Mouse (Mus musculus) megakaryocyte, adult 5-6 weeks (primary cell): Measurements from ENCODE around the gene Gm20388. TPM values are rescaled to one million over a fixed set of nuclear protein-coding genes. Genes with fewer than 3 reads are reported as not detected.
"Not testable (repeated sequence)": the region's sequence is repeated elsewhere in the genome, so short reads cannot be mapped to it uniquely, and the experiment has no call there.

Experiments
- ATAC-seq: 2 replicates; pipeline ENCODE4 v1.8.0; 2016; ENCODE audit warnings: mild to moderate bottlenecking, inconsistent platforms; ENCODE audit not compliant: poor library complexity, severe bottlenecking
- total RNA-seq, 2 experiments: library from RNA; stranded (forward) in 1 of 2; stranded (reverse) in 1 of 2; fragments of 153-499, 151-499 nt in 1 of 2; fragments of 221-1000, 200-1000 nt in 1 of 2; gene quantifications; 2 replicates each; pipeline versions ENCODE4 v1.2.3 to v1.2.4; 2015 to 2017

The Gm20388 gene
- total RNA-seq, 2 experiments from 2014 or later: 7.6 to 15.5 TPM

DNA sequence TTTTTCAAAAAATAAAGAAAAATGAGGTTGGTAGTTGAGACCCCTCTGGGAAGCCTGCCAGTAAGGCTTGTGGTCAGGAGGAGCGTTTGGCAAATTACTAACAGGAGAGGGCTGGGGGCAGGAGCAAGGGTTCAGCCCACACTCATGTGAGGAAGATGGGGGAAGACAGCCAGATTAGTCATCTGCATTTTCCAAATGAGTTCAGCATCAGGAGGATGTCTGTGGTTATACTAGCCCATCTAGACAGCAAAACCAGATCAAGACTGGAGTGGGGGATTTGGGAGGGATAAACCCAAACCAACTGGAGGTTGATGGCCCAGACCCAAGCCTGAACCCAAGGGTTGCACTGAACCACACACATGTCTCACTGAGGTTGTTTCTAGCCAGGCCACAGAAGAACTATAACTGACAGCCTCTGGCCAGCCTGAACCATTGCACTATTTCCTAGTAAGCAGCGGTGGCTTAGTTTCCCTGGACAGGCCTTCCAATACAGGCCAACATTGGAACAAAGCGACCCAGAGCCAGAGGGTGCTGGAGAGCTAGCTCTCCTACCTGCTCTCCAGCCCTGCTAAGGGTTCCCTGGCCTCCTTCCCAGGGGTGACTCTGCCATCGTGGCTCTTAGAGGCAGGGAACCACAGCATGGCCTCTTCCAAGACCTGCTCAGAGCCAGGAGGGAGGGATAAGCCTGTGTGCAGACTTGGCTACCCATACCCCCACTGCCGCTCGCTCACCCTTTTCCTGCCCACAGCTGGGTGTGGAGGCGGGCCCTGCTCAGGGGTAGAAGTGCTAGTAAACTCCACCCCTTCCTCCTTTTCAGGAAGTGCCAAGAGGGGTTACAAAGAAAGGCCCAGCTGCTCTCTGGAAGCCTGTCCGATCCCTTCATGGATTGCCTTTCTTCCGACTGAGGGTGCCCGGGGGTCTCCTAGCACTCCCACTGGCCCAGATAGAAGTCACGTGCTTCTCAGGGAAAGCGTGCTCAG is 2645.7 kb downstream of the Gm20388 start:
- ATAC-seq: peak; percentile 81

DNA sequence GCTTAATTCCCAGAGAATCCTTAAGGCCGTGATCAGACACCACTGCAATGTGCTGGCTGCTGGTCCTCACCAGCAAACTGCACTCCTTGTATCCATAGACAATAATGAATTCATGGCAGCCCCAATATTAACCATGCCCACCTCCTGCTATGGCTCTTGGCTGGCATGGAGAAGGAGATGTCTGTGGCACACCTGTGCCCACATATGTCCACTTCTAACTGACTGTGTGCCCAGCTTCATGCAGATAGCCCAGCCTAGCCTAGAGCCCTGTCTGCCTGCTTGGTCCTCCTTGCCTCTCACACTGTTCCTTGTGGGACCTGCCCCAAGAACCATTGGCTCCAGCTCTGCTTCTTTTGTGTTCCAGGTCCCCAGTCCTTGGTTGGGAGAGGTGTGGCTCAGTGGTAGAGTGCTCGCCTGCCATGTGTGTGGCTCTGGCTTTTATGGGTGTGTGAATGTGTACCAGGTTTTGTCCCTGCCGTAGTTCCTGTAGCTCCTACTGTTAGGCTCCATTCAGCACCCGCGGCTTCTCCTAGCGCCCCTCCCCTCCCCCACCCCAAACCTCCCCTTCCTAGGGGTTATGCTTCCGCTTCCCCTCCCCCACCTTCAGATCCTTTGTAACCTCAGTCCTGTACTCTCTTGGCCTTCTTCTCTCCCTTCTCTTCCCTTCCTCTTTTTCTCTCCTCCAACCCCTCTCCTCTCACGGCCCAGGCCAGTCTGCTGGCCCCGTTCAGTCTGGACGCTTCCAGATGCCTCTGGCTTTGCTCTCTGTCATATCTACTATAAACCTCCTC is 2646.8 kb downstream of the Gm20388 start:
- peak; percentile 9; the same call in 1 of the 2 replicates for ATAC-seq

DNA sequence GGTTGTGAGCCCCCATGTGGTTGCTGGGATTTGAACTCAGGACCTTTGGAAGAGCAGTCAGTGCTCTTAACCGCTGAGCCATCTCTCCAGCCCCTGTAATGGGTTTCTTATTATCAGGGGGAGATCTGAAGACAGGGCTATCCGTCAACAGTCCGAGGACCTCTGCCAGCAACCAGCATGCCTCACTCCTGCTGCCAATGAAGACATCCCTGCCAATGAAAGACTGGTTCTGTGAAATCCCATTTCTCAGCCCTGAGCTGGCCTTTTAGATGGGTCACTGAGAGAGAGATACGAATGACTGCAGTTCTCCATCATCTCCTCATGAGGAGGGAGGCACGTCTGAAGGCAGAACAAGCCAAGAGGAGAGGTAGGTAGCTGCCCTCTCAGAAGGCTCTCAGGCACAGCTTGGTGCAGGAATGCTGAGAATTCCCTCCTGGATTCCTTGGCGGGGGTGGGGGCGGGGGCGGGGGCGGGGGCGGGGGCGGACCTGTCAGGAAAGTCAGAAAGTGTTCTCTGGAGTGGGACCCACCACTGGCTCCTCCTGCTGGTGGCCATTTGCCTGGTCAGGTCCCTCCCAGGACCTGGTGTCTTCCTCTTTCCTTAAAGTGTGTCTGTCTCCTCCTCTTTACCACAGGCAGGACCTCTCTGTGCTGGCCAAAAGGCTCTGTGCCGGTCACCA is 2648.2 kb downstream of the Gm20388 start:
- peak; percentile 59 for ATAC-seq

- peak; percentile 57 for ATAC-seq
Measured at GRCm38 (mm10) chr8:122561199-122561598, 2650.6 kb downstream of the Gm20388 start.

DNA sequence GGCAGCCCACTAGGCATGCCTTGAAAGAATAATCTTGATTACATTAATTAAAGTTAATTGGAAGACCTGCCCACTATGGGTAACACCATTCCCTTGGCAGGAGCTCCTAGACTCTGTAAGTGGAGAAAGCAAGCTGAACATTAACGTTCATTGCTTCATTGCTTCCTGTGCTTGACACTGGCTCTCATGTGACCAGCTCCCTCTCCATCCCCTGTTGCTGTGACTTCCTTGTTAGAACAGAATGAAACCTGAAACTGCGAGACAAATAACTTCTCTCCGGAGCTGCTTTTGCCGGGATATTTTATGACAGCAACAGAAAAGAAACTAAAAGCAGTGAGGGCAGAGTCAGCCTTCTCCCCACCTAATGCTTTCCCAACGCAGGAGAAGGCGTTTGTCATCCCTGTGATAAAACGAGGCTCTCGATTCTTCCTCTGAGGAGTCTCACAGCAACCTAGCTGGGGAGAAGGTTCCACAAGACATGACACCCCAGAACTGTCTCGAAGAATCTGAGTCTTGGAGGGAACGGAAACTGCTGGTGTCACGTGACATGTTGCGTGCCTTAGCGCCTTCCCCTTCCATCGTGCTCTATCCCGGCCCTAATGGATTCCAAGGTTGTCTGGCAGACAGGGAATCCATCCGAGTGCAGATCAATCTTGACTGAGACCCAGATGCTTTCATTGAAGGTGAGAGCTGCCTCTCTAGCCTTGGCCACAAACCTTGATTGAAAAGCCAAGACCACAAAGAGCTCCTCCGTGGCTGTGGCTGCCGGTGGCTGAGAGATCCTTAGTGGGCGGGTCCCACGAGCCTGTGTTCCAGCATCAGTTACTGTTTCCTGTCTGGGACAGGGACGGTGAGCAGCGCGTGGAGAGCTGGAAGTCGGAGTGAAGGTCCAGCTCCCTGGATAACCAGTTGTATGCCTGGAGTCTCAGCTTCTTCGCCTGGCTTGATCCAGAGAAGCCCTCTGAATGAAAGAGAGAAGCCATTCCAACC is 2654.0 kb downstream of the Gm20388 start:
- ATAC-seq: peak; percentile 33

GRCm38 (mm10) chr8:122566766-122567165 is 2656.1 kb downstream of the Gm20388 start:
- ATAC-seq: no peak

DNA sequence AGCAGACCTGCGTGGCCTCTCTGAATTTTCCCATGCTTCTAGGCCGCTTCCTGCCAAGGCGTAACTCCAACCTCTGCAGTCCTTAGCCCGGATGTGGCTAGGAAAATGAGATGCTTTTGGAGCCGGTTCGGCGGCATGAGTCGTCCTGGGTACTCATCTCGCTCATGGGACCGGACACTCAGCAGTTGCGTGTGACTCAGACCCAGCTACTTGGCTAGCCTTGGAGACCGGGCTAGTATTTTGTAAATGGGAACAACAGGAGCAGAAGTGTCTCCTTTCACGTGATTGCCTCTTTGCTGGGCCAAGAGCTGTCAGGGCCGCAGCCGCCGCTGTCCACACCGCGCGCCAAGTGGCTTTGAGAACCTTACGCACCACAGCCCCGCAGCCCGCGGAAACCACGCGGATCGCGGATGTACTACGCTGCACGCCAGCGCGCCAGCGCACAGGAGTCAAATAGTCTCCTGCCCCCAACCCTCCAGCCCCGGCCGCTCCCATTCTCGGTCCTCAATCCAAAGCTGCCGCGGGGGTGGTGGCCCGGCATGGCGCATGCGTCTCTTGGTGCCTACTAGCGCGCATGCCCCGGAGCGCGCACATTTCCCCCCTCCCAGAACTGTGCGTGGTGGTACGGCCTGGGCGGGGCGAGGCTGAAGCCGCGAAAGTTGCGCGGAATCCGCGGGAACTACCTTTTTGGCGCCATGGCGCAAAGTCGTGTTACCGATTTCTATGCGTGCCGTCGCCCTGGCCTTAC is 2656.9 kb downstream of the Gm20388 start, which contains the start of gene Cdt1:
TSS of gene Cdt1 (plus strand) at position 655 of the 748 bp plus-strand sequence.
- peak; percentile 80 for ATAC-seq

- no peak for ATAC-seq
Measured at GRCm38 (mm10) chr8:122568109-122568504, 2657.5 kb downstream of the Gm20388 start.

DNA sequence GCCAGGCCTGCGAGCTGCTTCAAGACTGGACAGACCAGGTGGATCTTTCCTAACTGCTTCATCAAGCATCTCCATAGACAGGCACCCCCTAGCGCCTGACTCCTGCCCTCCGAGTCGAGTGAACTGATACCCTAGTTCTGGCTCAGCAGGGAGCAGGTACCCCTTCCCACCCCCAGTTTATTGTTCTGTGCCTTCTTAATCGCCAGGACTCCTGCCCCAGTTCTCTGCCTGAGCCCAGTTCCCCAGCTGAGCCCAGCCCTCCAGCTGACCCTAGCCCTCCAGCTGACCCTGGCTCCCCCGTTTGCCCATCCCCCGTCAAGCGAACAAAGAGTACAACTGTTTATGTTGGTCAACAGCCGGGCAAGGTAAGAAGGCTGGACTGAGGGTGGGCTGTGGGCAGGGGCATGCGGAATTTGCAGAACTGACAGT is 2658.3 kb downstream of the Gm20388 start:
- ATAC-seq: no peak

DNA sequence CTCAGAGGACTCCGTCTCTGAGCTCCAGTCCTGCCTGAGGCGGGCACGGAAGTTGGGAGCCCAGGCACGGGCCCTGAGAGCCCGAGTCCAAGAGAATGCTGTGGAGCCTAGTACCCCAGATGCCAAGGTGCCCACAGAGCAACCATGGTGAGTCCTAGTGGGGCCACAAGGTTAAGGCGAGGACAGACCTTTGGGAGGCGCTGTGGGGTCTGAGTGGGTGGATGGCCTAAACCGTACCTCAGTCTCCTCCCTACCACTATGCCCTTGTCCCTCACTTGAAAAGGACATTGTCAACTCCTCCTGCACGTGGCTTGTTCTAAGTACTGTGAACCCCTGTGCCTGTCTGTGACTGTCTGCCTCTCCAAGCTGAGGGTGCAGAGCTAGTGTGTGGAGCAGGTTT is 2658.7 kb downstream of the Gm20388 start:
- ATAC-seq: no peak

DNA sequence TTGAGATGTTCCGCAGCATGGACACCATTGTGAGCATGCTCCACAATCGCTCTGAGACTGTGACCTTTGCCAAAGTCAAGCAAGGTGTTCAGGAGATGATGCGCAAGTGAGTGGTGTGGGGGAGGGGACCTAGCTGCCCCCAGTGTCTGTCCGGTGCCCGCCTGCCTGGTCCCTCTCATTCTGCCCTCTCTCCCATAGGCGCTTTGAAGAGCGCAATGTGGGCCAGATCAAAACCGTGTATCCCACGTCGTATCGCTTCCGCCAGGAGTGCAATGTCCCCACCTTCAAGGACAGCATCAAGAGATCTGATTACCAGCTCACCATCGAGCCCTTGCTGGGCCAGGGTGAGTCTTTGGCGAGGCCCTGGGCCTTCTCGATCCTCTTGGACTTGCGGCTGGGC is 2659.4 kb downstream of the Gm20388 start:
- no peak for ATAC-seq

DNA sequence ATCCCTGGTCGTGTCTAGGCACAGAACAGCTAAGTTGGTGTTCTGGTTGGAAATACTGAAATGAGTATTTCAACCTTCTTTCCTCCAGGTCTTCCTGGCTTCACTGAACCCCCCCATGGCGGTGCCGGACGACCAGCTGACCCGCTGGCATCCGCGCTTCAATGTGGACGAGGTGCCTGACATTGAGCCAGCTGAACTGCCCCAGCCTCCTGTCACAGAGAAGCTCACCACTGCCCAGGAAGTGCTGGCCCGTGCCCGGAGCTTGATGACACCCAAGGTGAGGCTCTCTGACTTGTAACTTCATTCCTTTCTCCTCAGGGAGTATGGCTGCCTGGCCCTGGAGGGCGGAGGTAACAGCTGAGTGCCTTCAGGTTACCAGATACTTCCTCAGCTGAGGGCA is 2660.5 kb downstream of the Gm20388 start:
- ATAC-seq: no peak

DNA sequence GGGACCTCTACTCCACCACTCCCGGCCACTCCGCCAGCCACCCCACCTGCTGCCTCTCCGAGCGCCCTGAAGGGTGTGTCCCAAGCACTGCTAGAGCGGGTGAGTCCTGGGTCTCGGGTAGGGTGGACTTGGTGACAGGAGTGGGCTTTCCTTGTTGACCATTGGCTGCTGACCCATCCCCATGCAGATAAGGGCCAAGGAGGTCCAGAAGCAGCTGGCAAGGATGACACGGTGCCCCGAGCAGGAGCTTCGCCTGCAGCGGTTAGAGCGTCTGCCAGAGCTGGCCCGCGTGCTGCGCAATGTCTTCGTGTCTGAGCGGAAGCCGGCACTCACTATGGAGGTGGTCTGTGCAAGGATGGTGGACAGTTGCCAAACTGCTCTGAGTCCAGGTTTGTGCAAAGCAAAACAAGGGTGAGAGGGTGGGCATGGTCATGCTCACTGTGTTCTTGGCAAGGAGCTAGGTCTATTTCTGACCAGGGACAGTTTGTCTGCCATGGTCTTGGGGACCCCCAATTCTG is 2661.2 kb downstream of the Gm20388 start:
- no peak for ATAC-seq

GRCm38 (mm10) chr8:122572751-122573150 is 2662.1 kb downstream of the Gm20388 start:
- ATAC-seq: no peak

DNA sequence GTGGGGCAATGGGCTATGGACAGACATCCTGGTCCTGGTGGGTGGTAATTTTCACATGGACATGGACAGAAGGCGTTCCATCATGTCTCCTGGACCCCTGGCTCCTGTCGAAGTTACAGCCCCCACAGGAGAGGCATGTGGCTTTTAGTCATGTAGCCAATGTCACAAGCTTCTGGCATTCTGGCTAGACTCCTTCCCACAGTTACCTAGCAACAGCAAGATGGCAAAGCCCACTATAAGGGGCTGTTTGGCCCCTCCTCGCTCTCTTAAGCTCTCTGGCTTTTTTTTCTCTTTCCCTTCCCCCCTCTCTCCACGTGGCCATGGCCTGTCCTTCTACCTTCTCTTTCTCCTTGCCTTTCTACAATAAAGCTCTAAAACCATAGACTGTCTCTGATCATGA is 2662.5 kb downstream of the Gm20388 start:
- not testable (repeated sequence) for ATAC-seq

DNA sequence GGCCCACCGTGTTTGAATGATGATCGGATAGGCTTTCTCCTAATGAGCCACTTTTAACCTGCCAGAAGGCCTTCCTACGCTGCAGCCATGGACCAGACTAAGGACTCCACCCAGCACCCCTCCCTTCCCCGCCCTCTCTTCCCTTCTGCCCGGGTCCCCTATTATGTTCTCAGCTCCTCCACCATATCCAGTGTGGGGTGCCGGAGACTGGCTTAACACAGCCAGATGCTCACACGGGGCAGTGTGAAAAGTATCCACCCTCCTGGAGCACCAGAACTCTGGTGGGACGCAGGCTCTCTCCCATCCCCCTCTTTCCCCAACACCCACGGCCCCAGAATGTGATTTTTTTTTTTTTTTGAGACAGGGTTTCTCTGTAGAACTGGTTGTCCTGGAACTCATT is 2662.9 kb downstream of the Gm20388 start:
- no peak for ATAC-seq

DNA sequence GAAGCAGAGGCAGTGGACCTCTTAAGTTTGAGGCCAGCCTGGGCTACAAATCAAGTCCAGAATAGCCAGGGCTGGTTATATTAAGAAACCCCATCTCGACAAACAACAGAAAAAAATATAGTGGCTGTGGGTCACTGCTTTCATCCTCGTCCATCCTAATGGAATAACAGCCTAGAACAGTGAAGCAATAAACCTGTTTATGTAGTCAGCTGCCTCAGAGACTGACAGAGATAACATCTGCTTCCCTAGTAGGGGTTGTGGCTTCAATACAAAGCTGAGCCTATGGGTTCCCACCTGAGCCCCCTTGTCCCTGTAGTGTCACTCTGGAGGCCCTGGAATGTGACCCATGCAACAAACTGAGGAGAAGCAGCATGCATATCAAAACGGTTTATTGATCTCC is 2663.6 kb downstream of the Gm20388 start:
- ATAC-seq: no peak

DNA sequence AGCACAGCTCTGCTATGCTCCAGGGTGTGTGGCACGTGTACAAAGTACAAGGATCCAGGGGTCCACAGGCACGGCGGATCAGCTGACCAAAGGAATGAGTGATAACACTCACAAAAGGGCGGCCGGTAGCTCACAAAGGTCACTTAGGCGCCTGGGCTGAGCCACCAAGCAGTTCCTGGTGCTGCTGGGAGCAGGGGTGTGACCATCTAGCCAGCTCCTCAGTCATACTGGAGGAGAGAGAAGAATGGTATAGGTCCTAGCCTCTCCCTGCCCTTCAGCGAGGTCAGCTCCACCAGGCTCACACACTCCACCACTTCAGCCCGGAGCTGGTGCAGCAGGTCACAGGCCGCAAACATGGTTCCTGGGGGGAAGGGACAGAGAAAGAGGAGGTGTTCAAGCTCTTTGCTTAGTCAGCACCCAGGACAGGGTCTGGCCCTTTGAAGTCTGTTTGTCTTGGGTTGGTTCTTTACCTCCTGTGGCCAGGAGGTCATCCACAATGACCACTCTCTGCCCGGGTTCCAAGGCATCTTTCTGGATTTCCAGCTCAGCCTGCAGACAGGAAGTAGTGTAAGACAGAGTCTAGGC is 2664.1 kb downstream of the Gm20388 start:
- no peak for ATAC-seq
